Mouse (Mus musculus) cerebellum, adult 8-10 months (tissue): Measurements from ENCODE around the gene Marf1.
"Not testable (repeated sequence)": the region's sequence is repeated elsewhere in the genome, so short reads cannot be mapped to it uniquely, and the experiment has no call there.

ENCODE experiments used
- DNase-seq: peaks from one replicate; pipeline ENCODE4 v3.0.0; 2022

Marf1 gene

GRCm38 (mm10) chr16:14135014-14135413, 28.1 kb downstream of the Marf1 start:
- no peak for DNase-seq

DNA sequence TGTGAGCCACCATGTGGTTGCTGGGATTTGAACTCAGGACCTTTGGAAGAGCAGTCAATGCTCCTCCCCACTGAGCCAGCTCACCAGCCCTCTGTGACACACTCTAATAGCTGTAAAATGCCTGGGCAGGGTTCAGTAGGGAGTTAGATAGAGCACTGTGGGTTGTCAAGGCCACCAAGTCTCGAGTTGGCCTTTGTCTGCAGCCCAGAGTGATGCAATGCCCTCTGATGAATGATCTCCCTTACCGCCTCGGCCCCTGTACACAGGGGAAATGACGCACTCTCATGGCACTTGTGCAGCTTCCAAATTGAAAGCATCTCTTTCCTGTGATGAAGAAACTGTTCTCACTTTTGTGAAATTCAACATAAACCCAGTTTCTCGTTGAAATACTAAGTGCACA, 31.3 kb downstream of the Marf1 start:
- DNase-seq, result no peak

DNA sequence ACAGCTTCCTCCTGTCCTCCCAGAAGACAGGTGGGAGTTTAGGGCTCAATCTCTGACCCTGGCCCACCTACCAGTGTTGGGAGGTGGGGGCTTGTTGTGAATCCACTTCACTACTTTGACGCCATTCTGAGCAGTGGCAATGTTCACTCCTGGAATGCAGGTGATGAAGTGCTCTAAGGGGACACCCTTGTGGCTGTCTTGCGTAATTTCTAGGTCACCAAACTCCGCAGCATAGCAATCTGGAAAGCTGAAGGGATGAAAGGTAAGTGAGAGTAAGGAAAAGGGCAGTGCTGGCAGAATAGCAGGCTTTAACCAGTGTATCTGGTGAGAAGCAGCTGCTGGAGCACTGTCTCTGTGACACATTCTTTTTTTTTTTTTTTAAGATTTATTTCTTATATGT, 31.8 kb downstream of the Marf1 start:
- DNase-seq, result no peak

GRCm38 (mm10) chr16:14130796-14131195, 32.4 kb downstream of the Marf1 start:
- no peak for DNase-seq

GRCm38 (mm10) chr16:14128977-14129376, 34.2 kb downstream of the Marf1 start:
- DNase-seq, result no peak

- no peak for DNase-seq
Observed at GRCm38 (mm10) chr16:14125253-14125652, 37.9 kb downstream of the Marf1 start.

GRCm38 (mm10) chr16:14124709-14125108, 38.4 kb downstream of the Marf1 start:
- no peak for DNase-seq

- DNase-seq, result no peak
Observed at GRCm38 (mm10) chr16:14123901-14124300, 39.2 kb downstream of the Marf1 start.

DNA sequence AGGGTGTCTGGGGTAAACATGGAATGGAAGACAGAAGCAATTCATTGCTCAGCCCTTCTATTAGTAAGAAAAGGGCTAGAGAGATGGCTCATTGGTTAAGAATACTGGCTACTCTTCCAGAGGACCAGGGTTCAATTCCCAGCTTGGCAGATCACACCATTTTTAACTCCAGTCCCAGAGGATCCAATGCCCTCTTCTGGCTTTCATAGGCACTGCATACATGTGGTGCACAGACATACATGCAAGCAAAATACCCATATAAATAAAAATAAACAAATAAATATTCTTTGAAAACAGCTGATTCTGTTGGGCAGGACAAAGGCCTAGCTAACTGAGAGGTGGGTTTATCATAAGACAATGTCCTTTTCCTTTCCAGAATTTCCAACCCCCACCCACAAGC, 40.6 kb downstream of the Marf1 start:
- no peak for DNase-seq

DNA sequence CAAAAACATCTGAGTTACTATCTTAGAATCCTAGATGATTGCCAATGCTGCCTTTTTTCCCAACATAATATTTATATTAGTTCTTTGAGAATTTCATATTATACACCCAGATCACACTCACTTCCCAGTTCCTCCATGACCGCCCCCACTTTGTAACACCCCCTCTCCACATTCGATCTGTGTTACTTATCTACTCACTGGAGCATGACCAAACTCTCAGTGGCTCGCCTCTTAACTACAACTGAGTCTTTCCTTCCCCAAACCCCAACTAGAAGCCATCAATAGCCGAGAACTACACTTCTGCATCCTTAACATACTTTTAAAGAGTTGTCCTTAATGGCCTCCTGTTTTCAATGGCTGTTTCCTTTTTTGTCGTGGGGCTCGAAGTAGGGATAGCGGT, 41.6 kb downstream of the Marf1 start:
- DNase-seq, result no peak

- peak; percentile 74 for DNase-seq
Observed at GRCm38 (mm10) chr16:14120941-14121340, 42.2 kb downstream of the Marf1 start.

- DNase-seq, result no peak
Observed at GRCm38 (mm10) chr16:14117299-14117698, 45.9 kb downstream of the Marf1 start.

GRCm38 (mm10) chr16:14112742-14113141, 50.4 kb downstream of the Marf1 start:
- no peak for DNase-seq

- DNase-seq, result no peak
Observed at GRCm38 (mm10) chr16:14112133-14112532, 51.0 kb downstream of the Marf1 start.

DNA sequence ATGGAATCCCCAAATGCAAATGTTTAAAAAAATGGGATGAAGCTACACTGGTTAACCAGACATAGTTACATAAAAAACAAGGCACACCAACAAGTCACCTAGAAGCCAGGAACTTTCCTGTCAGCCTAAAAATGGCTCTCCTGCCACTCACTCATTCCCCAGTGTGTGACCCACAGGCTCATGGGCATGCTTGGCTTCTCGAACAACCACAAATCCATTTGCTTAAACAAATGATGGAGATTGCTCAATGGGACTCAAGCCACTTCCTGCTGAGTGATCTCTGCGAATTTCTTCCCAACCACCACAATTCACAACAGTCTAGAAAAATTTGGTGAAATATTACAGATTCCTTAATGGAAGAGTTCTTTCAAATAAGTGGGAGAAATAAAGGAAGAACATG, 52.2 kb downstream of the Marf1 start:
- DNase-seq, result no peak

DNA sequence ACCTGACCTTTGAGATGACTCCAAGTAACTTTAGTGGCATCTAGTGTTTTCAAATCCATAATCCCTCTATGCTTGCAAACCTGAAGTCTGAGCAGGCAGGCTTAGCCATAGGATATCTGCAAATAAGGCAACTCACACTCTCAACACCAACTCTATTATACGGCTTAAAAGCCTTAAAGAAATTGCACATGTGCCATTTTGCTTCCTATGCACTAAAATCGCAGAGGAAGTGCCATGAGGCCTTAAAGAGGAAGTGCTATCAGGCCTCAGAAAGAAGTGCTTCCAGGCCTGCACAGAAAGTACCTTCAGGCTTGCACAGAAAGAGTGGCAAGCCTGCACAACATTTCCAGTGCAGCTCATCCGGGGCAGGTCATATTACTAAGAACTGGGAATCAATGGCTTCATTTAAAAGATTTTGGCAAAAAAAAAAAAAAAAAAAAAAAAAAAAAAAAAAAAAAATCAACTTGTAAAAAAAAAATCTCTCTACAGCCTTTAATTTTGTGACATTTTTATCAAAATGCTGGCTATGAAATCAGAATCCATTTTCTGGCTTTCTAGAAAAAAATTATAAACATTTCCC, 53.4 kb downstream of the Marf1 start:
- no peak for DNase-seq

DNA sequence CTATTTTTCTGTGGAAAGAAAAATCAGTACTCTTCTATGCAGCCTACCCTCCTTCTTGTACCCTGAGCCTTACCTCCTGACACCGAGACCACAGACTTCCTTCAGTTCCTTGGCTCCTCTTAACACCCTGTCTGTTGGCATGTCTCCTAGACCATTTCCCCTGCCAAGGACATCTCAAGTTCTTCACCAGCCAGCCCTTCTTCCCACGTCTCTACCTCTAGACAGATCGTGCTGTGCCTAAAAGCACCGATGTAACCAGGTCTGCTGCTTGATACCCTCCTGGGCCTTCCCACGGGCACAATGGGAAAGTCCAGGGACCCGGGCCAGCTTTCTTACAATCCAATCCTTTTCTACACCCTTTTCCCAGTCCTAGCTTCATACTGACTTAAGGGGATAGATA, 57.3 kb downstream of the Marf1 start:
- DNase-seq, result no peak

DNA sequence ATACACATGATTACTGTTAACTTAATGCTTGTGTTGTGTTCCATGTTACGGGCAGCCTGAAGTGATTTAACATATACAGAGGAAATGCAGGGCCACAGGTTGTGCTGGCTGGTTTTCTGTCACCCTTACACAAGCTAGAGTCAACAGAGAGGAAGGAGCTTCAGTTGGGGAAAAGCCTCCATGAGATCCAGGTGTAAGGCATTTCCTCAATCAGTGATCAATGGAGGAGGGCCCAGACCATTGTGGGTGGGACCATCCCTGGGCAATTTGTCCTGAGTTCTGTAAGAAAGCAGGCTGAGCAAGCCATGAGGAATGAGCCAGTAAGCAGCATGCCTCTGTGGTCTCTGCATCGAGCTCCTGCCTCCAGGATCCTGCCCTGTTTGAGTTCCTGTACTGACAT, 71.4 kb downstream of the Marf1 start:
- no peak for DNase-seq

DNA sequence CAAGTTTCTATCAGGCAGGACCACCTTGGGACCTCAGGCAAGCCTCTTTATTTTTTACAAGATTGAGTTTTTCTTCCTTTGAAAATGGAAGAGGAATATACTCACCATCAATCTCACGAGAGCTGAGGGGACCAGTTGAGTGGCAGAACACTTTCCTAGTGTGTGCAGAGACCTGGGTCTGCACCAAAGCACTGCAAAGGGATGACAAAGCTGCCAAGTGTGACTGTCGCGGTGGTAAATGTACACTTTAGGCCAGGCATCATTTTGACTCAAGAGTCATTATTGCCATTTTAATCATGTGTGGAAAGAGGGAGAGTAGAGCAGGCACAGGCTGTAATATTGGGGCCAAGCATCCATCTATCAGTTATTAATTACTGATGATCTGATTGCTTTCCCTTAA, 73.9 kb downstream of the Marf1 start:
- no peak for DNase-seq

GRCm38 (mm10) chr16:14088249-14088648, 74.9 kb downstream of the Marf1 start:
- no peak for DNase-seq

DNA sequence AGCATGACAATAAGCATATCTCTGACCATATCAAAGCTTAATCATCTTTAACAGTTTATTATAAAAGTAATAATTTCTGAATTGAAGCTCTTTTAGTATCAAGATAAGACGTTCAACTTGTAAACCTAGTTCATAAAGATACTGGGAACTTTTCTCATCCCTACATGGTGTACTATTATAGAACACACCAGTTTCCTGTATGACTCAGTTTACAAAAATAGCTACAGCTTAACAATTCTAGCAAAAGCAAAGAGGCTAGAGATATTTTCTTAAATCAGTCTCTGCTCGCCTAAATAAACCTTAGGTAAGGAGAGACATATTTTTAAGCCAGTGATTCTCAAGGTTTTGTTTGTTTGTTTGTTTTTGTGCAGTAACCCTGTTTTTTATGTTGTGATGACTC, 80.2 kb downstream of the Marf1 start:
- no peak for DNase-seq

DNA sequence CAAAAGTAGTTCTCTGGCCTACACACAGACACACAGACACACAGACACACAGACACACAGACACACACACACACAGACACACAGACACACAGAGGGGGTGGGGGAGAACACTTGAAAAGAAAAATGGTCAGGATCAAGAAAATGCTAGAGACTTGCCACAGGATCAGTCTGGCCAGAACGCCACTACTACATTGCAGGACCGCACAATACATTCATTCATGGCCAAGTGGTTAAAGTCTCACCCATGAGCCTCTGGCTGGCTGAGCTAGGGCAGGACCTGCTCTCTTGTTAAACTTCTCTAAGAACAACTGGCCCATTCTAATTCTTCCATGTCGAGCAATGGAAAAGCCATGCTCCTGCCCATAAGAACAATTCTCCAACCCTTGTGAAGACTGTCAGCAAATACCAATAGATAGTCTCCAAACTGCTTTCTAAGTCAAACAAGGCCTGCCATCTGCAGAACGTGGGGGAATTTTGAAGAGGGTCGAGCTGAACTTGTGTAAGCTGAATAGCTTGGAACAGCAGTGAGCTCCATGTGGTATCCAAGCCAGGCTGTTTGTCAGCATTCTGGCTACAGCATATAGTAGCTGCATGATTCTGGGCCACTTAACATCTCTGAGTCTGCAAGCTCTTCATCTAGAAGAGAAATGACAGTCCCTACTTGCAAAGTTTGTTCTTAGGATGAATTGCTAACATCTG, 92.5 kb downstream of the Marf1 start:
- DNase-seq, result no peak

DNA sequence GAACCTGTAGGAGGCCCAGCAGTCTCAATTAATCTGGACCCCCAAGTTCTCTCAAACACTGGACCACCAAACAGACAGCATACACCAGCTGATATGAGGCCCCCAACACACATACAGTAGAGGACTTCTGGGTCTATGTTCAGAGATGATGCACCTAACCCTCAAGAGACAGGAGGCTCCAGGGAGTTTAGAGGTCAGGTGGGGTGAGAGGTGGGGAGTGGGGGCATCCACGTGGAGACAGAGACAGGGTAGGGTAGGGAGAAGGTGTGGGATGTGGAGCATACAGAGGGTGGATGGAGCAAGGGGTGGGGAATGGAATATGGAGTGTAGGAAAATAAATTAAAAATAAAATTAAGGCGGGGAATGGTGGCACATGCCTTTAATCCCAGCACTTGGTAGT, 94.5 kb downstream of the Marf1 start:
- DNase-seq, result not testable (repeated sequence)

- not testable (repeated sequence) for DNase-seq
Observed at GRCm38 (mm10) chr16:14066571-14066970, 96.6 kb downstream of the Marf1 start.

- DNase-seq, result no peak
Observed at GRCm38 (mm10) chr16:14059869-14060268, 103.3 kb downstream of the Marf1 start.
